Mouse (Mus musculus): Measurements from ENCODE around the gene Fam71b. TPM values are rescaled to one million over a fixed set of nuclear protein-coding genes. Genes with fewer than 3 reads are reported as not detected.

The Fam71b gene
- total and polyA plus RNA-seq, 3 experiments, result not detected

- Histone ChIP-seq H3K9ac (ENCODE audit: control insufficient read depth, low read depth, low read length, poor library complexity, severe bottlenecking) (no peak overlapping the region), H3K4me3 (ENCODE audit: control insufficient read depth in 1 of 2, insufficient read depth in 1 of 2, low read depth in 2 of 2, low read length in 2 of 2) (no peak overlapping the region), H3K9me3 (replicated peaks; ENCODE audit: insufficient read depth, low read length) (no peaks in the 10 kb centered on the region), H3K4me1 (ENCODE audit: control insufficient read depth in 1 of 2, insufficient read depth in 2 of 2, low read length in 2 of 2) (no peaks in the 10 kb centered on the region), H3K36me3 (ENCODE audit: control insufficient read depth in 1 of 2, insufficient read depth in 2 of 2, low read length in 2 of 2) (no peaks in the 10 kb centered on the region), H3K79me2 (ENCODE audit: control insufficient read depth, insufficient read depth, low read length, poor library complexity) (no peaks in the 10 kb centered on the region), H3K27ac (ENCODE audit: control insufficient read depth, low read depth, low read length) (no peak overlapping the region), H3K27me3 (ENCODE audit: control insufficient read depth in 1 of 2, insufficient read depth in 2 of 2, low read length in 2 of 2) (peaks cover 5 to 9% of the 10 kb centered on the region in 2 experiments)
- TF ChIP-seq BHLHE40 (IDR thresholded peaks at IDR 0.05; ENCODE audit: borderline replicate concordance, low read depth, low read length) (no peak), ELF1 (IDR thresholded peaks at IDR 0.05; ENCODE audit: low read depth, low read length) (no peak), RCOR1 (IDR thresholded peaks at IDR 0.05; ENCODE audit: low read depth, low read length) (no peak), MAZ (IDR thresholded peaks at IDR 0.05; ENCODE audit: low read depth, low read length) (no peak), TCF12 (IDR thresholded peaks at IDR 0.05; ENCODE audit: low read depth, low read length) (no peak), HCFC1 (IDR thresholded peaks at IDR 0.05; ENCODE audit: low read depth, low read length) (no peak), CTCF (IDR thresholded peaks at IDR 0.05 in 2 of 3, conservative IDR thresholded peaks at IDR 0.05 in 1 of 3; ENCODE audit: control insufficient read depth in 1 of 3, insufficient read depth in 1 of 3, low read depth in 2 of 3, low read length in 3 of 3, poor library complexity in 1 of 3, severe bottlenecking in 1 of 3) (no peak), TBP (IDR thresholded peaks at IDR 0.05; ENCODE audit: low read depth, low read length) (no peak), KAT2A (conservative IDR thresholded peaks at IDR 0.05; ENCODE audit: low read depth, low read length) (no peak), POLR2AphosphoS2 (IDR thresholded peaks at IDR 0.05; ENCODE audit: low read length) (no peak), CHD1 (IDR thresholded peaks at IDR 0.05; ENCODE audit: low read depth, low read length) (no peak)
- DNase-seq (ENCODE audit: low read depth, low spot score), result no peak
Observed at GRCm38 (mm10) chr11:46372331-46372953, 23.9 kb upstream of the Fam71b start.

GRCm38 (mm10) chr11:46373071-46374030 is 23.0 kb upstream of the Fam71b start:
- H3K9ac ChIP-seq (ENCODE audit: control insufficient read depth, low read depth, low read length, poor library complexity, severe bottlenecking), result no peak overlapping the region
- DNase-seq (ENCODE audit: low read depth, low spot score), result no peak
- no peaks in the 10 kb centered on the region for H3K79me2 ChIP-seq (ENCODE audit: control insufficient read depth, insufficient read depth, low read length, poor library complexity)
- no peaks in the 10 kb centered on the region for H3K9me3 ChIP-seq (replicated peaks; ENCODE audit: insufficient read depth, low read length)
- TF ChIP-seq ZKSCAN1 (IDR thresholded peaks at IDR 0.05; ENCODE audit: low read depth, low read length) (no peak), MAFK (IDR thresholded peaks at IDR 0.05; ENCODE audit: borderline replicate concordance, low read depth, low read length) (no peak), MAX (IDR thresholded peaks at IDR 0.05; ENCODE audit: low read length) (no peak), RCOR1 (IDR thresholded peaks at IDR 0.05; ENCODE audit: low read depth, low read length) (no peak), POLR2AphosphoS5 (IDR thresholded peaks at IDR 0.05; ENCODE audit: borderline replicate concordance, low read depth, low read length) (no peak), ELF1 (IDR thresholded peaks at IDR 0.05; ENCODE audit: low read depth, low read length) (no peak), UBTF (IDR thresholded peaks at IDR 0.05; ENCODE audit: borderline replicate concordance, insufficient read depth, low read depth, low read length) (no peak), MAZ (IDR thresholded peaks at IDR 0.05; ENCODE audit: low read depth, low read length) (no peak), MXI1 (IDR thresholded peaks at IDR 0.05; ENCODE audit: low read depth, low read length) (no peak), CHD1 (IDR thresholded peaks at IDR 0.05; ENCODE audit: low read depth, low read length) (no peak)
- H3K4me3 ChIP-seq (ENCODE audit: control insufficient read depth in 1 of 2, insufficient read depth in 1 of 2, low read depth in 2 of 2, low read length in 2 of 2), result no peak overlapping the region
- no peaks in the 10 kb centered on the region for H3K36me3 ChIP-seq (ENCODE audit: control insufficient read depth in 1 of 2, insufficient read depth in 2 of 2, low read length in 2 of 2)
- H3K4me1 ChIP-seq (ENCODE audit: control insufficient read depth in 1 of 2, insufficient read depth in 2 of 2, low read length in 2 of 2), result no peaks in the 10 kb centered on the region
- no peak overlapping the region for H3K27ac ChIP-seq (ENCODE audit: control insufficient read depth, low read depth, low read length)
- H3K27me3 ChIP-seq (ENCODE audit: control insufficient read depth in 1 of 2, insufficient read depth in 2 of 2, low read length in 2 of 2), result peaks cover 5 to 7% of the 10 kb centered on the region in 2 experiments
